Mouse (Mus musculus): Measurements from ENCODE around the gene Hist1h2bf. TPM values are rescaled to one million over a fixed set of nuclear protein-coding genes. Genes with fewer than 3 reads are reported as not detected.

The Hist1h2bf gene
- polyA plus RNA-seq, 1 experiment, result 12.9 TPM

DNA sequence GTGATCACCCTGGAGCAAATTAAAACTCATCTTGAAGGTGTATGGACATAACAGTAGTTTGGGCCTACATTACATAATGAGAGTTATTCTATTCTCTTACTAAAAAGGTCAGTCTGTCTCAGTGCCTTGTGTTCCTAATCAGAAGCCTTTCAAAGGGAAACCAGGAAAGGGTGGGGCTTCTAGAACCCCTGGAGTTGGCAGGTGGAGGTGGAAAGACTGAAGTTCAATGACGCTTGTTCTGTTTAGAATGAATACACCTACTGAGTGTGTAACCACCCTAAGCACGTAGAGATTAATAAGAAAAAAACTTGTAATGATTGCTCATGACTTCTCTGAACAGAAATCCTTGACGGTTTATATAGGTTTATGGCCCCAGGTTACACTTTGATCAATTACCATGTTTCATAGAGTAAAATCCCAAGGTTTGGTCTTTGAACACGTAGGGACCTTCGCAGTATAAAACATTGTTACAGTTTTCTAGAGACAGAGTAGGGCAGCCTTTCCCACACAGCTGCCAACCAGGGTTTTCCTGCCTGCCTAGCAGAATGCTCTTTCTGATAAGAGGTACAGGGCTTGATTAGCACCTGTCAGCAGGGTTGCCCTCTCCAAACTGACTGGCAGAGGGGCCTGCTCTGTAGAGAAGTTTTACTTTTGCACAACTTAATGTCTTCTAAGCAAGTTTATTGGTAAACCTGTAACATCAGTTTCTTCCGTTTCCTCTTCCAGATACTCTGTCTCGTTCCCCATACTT, 21.8 kb upstream of the Hist1h2bf start:
- peak; percentile 32 for TF ChIP-seq GATA1 (IDR thresholded peaks at IDR 0.05; ENCODE audit: low read length)

DNA sequence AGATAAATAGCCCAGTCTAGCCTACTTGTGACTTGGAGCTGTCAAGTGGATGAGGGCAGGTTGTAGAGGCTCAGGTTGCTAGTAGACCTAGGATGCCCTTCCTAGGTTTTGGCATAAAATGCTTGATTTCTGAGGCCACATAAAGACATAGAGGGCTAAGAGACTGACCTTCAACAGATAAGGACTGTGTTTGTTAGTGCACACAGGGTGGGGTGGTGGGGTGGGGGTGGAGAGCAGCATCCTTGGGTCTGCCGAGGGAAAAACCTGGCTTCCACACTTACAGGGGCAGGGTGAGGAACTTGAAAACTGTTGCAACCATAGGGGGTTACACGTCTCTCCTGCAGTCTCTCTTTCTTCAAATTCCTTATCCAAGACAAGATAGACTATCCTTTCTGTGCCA, 21.2 kb upstream of the Hist1h2bf start:
- TF ChIP-seq GATA1 (IDR thresholded peaks at IDR 0.05; ENCODE audit: low read length), result no peak

DNA sequence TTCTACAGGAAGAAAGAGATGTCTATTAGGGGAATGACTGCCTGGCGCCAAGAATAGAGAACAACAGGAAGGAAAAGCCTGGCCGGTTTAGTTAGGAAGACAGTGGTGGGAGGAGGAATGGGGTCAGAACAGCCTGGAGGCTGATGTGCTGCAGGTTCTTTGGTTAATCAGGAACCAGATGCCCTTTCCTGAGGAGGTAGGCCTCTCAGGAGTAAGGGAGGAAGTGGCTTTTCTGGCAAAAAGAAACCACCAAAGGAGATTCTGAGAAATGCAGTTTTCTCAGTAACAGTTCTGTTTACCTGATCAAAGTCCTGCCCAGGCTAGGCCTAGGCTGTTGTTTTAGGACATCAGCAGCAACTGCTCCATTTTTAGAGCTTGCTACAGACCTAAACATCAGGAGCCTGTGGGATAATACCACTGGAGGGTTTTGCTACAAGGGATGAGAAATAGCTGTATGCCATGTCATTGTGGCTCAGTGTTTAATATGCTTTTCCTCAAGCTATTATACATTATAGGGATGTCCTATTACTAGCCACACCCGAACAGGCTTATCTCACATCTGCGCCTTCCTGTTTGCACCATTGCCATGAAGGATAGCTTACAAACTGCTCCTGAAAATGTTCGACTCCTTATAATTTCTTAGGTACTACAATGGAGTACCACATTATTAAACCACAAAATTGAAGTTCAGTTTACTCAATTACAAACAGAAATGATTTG, 19.2 kb upstream of the Hist1h2bf start:
- TF ChIP-seq GATA1 (IDR thresholded peaks at IDR 0.05; ENCODE audit: low read length), result no peak

DNA sequence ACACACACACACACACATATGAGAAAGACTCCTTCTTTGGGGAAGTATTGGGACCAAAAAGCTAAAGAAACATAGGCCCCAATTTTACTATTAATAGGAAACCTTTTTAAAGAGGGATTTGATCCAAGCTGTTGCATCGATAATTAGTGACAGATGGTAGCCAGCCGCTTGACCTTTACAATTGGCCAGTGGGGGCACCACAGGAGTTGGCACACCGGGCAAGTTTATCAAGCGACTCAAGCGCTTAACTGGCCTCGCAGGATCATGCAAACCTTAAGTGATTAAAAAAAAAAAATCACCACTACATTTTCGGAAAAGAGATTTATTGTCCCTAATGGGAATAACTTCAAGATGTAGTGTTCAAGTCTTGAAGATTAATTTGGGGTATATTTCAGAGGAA, 18.6 kb upstream of the Hist1h2bf start:
- no peak for TF ChIP-seq GATA1 (IDR thresholded peaks at IDR 0.05; ENCODE audit: low read length)

DNA sequence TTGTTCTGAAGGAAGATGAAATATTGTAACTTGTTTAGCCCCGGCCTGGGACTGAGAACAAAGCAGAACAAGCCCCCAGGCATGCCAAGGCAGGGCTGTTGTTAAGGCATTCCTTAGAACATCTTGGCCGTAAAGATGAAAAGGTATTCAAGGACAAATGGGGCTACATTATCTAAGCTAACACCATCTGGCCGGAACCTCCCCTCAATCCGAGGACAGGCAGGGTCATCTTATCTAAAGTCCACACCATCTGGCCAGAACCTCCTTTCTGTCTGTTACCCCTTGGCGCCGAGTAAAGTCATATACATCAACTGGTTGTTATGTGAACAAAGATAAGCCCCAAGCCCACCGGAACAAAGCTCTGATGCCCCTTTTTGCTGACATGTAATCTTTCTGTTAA, 17.9 kb upstream of the Hist1h2bf start:
- peak; percentile 42 for TF ChIP-seq GATA1 (IDR thresholded peaks at IDR 0.05; ENCODE audit: low read length)

DNA sequence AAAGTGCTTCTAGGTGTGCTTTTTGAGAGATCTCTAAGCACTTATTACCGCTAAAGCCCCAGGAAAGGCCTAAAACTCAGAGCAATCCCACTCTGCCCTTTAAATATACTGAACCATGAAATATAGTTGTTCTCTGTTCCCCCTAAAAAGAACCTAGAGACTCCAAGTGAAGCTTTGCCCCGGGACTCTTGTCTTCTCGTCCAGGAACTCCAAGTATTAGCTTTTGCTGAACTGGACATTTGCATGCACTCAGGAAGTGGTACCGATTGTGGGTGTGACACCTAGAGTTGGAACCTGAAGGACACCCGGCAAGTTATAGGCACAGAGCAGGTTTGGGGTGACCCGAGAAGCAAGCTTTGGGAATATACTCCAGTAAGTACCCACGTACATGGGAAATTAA, 17.2 kb upstream of the Hist1h2bf start:
- TF ChIP-seq GATA1 (IDR thresholded peaks at IDR 0.05; ENCODE audit: low read length), result no peak

DNA sequence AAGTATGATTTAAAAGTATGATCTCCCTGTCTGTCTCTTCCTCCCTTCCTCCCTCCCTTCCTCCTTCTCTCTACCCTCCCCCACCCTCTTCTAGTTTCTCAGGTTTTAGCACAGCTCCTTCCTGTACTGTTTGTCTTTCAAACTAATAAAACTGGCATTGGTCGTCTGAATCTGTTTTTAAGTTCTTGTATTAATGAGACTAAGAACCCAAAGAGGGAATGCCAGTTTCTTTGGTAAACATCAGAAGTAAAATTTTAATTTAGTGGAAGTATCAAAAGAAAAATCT, 12.9 kb upstream of the Hist1h2bf start:
- TF ChIP-seq GATA1 (IDR thresholded peaks at IDR 0.05; ENCODE audit: low read length), result no peak

DNA sequence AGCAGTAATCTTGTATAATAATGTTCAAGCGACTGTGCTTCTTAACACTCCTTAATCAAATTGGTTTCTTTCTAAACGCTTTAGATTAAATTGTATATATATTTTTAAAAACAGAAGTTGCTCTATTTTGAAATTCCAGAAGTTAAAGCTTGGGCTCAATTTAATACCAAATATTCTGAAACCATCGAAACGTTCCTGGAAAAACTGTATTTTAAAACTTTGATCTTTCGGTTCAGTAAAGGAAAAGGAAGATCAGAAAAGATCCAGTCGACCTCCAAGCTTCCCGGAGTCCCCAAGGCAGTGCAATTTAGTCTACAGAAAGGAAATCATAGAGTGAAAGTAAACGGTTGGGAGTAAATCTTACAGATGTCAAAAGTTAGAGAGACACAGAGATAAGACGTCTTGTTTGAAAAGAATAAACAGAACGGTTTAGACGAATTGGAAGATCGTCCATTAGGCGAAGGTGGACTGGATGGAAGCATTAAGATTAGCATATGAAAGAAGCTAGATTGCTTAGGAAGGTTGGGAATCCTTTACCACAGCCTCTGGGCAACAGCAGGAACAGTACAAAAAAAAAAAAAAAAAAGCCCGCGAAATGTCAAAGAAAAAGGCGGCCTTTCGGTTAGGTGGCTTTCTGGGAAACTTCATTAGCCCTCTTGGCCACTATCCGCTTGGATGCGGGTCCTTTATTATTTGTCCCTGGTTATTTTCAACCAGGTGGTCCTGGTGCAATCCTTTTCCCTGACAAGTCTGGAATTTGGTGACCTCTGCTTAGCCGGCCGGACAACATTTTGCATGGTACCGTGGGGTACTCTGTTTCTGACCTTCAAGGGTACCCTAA, 12.3 kb upstream of the Hist1h2bf start:
- TF ChIP-seq GATA1 (IDR thresholded peaks at IDR 0.05; ENCODE audit: low read length), result no peak

DNA sequence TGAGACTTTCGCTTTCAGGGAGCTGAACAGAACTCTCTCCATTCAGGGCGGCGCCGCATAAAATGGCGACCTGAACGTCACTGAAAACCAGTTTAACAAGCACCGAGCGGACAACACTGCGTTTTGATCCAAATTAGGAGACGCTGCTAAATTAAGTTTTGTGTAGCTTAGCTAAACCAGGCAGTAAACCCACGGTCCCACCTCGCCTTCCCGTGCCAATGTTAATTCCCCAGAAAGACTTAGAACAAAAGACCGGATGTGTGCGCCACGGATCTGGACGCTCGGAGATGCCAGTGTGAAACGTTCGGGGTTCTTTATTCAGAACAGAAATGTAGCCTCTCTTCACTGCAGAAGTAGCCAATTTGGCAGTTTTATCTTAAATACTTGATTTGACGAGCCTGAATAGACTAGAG, 11.0 kb upstream of the Hist1h2bf start:
- no peak for TF ChIP-seq GATA1 (IDR thresholded peaks at IDR 0.05; ENCODE audit: low read length)

DNA sequence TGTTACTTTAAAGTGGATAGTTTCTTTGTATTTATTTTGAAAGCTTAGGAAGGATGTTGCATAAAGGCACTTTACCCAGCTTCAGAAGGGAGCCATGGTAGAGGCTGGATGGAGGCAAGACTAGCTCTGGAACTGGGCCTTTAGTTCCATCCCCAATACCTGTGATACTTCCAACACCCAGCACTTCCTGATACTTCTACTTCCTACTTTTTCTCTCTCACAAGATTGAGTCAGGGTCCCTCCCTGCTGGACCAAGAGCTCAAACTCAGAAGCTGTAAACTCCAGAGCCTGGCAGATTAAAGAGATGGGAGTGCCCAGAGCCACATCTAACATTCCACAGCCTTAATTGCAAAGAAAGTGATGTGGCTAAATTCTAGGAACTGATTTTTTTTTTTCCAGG, 10.3 kb upstream of the Hist1h2bf start:
- TF ChIP-seq GATA1 (IDR thresholded peaks at IDR 0.05; ENCODE audit: low read length), result no peak

DNA sequence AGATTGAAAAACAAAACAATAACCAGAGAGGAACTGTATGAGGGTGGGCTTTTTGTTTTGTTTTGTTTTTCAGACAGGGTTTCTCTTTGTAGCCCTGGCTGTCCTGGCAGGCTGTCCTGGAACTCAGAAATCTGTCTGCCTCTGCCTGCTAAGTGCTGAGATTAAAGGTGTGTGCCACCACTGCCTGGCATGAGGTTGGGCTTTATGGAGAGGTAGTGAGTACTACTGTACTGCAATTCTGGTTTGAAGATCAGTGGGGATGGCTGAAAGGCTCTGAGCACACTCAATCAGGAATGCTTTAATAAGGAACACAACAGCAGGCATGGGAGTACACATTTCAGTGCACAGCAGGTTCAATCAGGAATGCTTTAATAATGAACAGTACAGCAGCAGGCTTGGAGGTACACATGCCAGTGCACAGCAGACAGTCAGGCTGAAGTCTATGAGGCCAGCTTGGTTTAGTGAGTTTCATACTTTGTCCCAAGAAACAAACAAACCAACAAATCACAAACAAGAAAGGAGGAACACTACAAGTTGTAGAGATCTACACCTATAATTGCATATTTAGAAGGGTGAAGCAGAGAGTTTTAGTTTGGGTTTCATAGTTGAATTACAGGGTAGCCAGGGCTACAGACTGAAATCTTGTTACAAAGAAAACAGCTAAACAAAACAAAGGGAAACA, 9.5 kb upstream of the Hist1h2bf start:
- TF ChIP-seq GATA1 (IDR thresholded peaks at IDR 0.05; ENCODE audit: low read length), result no peak

DNA sequence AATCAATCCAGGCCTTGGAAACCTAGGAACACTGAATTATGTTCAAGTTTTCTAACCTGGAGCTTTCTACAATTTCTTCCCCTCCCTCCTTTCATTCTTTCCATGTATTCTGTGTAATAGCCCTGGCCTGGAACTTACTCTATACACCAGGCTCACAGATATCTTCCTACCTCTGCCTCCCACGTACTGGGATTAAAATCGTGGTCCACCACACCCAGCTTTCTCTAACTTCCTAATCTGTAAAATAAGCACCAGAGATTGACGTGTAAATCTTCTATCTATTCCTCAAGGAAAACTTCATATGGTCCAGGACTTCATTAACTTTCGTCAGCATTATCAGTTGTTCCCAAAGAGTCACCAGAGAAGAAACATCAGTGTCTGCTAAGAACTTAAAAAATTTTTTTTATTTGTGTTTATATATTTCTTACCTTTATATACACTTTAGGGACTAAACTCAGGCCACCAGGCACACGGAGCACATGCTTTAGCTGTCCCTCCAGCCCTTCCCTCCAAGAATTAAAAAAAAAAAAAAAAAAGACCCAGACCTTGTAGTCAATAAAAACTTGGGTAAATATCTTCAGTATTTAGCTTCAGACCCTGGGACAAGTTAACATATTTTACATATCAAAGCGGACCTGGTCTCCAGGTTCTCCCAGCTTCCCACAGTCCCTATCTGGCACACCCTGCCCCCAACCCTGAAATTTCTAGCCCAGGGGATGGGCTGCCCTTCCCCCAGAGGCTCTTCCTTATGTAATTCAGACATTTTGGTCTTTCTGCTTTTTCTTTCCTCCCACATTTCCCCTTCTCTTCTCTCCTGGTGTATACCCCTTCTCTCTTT, 8.4 kb upstream of the Hist1h2bf start:
- TF ChIP-seq GATA1 (IDR thresholded peaks at IDR 0.05; ENCODE audit: low read length), result no peak

DNA sequence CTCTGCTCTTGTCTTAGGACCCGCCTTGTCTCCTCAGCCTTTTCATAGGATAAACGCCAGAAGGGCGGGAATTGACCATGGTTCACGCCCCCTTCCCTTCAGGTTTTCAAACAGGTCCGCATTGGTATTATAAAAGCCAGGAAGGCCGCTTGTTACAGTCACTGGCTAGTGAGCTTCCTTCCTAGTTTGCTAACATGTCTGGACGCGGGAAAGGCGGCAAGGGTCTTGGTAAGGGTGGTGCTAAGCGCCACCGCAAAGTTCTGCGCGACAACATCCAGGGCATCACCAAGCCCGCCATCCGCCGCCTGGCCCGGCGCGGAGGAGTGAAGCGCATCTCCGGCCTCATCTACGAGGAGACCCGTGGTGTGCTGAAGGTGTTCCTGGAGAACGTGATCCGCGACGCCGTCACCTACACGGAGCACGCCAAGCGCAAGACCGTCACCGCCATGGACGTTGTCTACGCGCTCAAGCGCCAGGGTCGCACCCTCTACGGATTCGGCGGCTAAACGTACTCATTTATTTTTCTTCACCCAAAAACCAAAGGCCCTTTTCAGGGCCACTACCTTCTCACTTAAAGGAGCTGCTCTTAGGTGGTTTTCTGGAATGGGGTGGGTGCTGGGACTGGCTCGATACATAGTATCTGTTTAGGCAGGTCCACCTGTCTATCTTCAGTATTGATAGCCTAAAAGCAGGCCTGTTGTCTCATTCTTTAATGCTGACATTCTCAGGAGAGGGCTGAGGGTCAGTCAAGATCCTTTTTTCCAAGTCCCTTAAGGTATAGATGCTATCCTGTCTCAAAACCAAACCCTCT, 7.6 kb upstream of the Hist1h2bf start, which contains the start of gene Hist1h4d:
Hist1h4d (plus strand) TSS at position 191 of the 811 bp plus-strand sequence.
- TF ChIP-seq GATA1 (IDR thresholded peaks at IDR 0.05; ENCODE audit: low read length), result no peak

DNA sequence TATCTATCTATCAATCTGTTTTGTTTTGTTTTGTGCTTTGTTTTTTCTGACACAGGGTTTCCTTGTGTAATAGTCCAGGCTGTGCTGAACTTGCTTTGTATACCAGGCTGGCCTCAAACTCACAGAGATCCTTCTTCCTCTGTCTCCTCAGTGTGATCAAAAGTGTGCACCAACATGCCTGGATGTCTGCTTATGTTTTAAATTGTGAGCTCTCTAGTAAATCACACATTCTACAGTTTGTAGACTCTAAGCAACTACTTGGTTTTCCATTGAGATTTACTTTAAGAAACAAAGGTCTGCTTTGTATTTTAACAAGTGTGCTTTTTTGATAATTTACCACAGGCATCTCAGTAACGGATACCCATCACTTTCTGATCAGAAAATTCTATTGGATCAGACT, 3.8 kb upstream of the Hist1h2bf start:
- TF ChIP-seq GATA1 (IDR thresholded peaks at IDR 0.05; ENCODE audit: low read length), result no peak
